Mouse (Mus musculus) CD4-positive helper T cell, adult 2 months (primary cell): ENCODE results near the gene Il21r.

Experiments
- DNase-seq: peaks from one replicate; pipeline ENCODE4 v3.0.0-alpha.2; 2012; ENCODE audit warnings: low read depth, missing footprints, low spot score

Il21r gene

GRCm38 (mm10) chr7:125600612-125601279 lies 2.5 kb upstream of the Il21r start:
- DNase-seq, result peak; percentile 52

GRCm38 (mm10) chr7:125601280-125601670 lies 2.0 kb upstream of the Il21r start:
- no peak for DNase-seq

DNA sequence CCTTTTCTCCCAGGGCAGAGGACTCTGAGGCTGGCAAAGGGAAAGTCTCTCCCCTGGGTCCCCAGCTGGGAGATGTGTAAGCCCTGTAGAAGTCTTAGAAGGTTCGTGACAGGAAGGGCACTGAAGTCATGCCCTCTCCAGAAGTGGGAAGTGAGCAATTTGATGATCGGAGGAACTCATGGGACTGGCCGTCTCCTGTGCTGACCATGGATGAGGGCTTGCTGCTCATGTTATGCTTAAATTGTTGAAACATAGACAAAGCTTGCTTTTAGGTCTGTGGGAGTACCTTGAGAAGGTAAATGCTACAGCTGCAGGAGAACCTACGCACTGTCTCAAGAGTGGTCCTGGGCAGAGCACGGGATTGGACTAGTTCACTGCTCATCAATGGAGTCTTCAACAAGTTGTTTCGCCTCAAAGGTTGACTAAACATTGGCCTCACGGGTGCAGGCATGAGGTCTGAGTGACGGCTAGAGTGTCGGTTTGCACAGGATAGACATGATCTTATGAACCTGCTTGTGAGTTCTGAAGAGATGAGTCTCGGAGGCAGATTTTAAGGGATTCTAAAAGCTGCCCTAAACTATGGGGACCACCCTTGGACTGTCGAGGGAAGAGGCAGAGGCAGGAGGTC lies 1.3 kb upstream of the Il21r start:
- DNase-seq, result no peak

DNA sequence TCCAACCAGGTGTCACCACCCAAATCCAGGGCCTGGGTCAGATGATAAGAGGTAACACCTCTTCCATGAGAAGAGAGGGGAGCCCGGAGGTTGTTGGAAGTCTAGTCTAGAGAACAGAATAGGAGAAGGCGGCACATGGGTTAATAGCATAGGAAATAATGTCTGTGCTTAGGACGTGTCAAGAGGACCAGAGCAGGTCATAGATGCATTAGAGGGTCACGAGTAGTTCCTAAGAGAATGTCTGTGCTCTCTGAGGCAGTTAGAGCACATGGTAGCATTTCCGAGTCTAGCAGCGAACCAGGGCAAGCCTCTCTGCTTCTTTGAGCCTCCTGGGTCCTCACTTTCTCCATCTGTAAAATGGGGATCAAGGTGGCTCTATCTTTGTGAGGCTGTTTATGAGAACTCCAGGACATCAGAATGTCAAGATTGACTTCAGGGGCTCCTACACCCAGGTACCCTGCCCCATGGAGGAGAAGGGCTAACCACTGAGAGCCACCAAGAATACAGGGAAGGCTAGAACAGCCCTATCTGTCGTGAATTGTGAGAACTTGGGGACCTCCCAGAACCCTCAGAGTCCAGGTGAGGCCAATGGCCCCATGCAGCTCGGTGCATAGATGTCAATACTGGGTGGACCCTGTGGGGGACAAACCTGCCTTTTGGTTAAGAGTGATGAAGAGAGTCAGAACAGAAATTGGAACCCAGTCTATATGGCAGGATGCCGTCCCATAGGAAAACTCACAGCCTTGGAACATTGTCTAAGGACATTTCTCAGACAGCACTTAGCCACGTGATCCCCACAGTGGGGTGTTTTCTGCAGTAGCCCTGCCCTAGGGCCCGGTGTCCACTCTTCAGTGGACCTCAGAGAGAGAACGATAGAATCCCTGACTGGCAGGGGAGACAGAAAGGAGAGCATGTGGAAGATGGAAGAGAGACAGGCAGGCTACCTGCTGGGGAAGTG lies 1.4 kb downstream of the Il21r start:
- no peak for DNase-seq

GRCm38 (mm10) chr7:125605725-125606139 lies 2.5 kb downstream of the Il21r start:
- peak; percentile 81 for DNase-seq

GRCm38 (mm10) chr7:125606265-125607164 lies 3.3 kb downstream of the Il21r start:
- no peak for DNase-seq

DNA sequence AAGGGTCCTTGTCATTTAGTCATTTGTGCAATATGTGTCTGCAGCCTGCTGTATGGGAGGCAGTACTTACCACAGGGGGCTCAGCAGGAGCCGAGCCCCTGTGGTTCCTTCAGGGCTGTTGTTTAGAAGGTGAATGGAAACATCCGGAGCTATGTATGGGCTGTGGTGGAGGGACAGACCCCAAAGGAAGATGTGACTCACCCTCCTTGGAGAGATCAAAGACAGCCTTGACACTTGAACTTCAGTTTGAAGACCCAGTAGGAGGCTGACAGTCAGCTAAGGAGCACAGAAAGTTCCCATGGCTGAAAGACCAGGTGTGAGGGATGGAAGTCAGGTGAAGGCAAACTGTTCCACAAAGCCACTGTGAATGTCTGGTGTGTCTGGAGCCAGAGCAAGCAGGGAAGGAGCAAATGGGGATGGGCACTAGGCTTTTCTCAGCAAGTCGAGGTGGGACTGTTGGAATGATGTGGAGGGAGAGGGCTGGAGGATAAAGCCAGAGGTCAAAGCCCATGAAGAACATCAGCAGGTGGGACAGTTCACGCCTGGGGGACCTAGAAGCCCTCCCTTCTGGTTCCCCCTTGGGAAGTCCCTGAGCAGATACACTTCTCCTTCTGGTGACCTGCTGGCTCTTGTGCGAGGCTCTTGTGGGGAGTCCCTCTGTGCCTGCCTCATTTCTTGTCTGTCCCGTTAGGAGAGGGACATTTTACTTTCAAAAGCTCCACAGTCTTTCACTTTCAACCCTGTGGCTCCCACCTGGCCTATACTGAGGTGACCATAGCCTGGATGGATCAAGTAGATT lies 4.4 kb downstream of the Il21r start:
- peak; percentile 85 for DNase-seq

GRCm38 (mm10) chr7:125608183-125608688 lies 5.0 kb downstream of the Il21r start:
- DNase-seq, result peak; percentile 45

- DNase-seq, result no peak
These were observed 10.3 kb downstream of the Il21r start for GRCm38 (mm10) chr7:125613579-125613978.

- no peak for DNase-seq
These were observed 12.2 kb downstream of the Il21r start for GRCm38 (mm10) chr7:125615453-125615852.

GRCm38 (mm10) chr7:125618016-125618415 lies 14.8 kb downstream of the Il21r start:
- no peak for DNase-seq

DNA sequence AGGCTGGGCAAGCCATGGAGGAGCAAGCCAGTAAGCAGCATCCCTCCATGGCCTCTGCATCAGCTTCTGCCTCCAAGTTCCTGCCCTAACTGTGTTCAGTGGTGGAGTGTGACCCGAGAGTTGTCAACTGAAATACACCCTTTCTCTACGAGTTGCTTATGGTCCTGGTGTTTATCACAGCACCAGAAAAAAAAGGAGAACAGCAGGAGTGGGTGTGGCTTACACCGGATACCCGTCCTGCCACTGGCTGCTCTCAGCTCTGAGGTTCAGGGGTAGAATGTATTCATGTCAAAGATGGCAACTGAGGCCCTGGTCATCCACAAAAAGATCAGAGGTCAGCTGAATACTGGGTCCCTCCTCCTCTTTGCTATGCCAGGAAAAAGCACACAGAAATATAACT lies 16.8 kb downstream of the Il21r start:
- DNase-seq, result no peak

DNA sequence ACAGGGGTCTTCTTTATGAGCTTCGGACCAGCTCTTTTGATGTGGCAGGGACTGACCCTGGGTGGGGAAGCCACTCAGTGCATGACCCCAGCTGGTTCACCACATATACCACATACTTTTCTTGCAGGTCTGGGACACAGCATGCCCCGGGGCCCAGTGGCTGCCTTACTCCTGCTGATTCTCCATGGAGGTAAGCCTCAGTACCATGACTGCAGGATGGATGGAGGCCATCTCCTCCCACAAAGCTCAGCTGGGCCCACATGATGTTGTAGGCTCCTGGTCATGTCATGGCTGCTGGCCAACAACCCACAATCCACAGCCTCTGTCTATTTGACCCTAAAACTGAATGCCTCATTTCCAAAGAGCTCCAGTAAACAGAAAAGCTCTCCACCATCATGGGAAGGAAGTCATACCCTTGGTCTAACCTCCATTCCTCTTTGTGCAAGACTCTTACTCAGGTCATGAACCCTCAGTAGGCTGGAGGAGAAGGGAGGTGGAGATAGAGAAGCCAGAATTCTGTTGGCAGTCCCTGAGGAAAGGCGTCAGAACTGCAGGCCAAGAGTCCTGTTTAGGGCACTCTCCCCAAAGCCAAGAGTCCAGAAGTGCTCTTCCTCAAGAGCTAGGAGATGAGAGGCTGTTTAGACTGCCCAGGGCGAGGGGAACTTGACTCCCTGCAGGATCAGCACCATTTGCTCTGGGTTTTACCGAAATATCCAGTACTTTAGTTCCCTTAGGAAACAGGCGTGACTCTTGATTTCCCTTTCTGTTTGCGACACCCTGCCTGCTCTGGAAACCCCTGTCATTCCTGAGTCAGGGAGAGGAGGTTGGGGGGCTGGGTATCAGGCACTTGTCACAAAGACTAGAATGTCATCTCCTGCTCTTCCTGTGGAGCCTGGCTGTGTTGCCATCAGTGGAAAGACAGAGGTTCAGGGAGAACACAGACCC lies 19.8 kb downstream of the Il21r start:
- DNase-seq, result no peak

DNA sequence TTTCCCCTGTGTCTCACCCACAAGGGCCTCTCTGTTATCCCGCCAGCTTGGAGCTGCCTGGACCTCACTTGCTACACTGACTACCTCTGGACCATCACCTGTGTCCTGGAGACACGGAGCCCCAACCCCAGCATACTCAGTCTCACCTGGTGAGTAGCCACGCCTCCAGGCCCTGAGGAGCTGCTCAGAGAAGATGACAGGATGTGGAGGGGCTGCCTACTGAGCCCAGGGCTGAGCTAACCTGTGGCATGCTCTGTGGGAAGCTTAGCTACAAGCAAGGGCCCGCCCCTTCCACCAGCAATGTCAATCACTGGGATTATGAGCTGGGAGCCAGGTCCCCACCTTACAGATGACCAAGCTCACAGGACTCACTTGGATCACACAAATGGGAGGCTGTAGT lies 22.0 kb downstream of the Il21r start:
- peak; percentile 45 for DNase-seq

DNA sequence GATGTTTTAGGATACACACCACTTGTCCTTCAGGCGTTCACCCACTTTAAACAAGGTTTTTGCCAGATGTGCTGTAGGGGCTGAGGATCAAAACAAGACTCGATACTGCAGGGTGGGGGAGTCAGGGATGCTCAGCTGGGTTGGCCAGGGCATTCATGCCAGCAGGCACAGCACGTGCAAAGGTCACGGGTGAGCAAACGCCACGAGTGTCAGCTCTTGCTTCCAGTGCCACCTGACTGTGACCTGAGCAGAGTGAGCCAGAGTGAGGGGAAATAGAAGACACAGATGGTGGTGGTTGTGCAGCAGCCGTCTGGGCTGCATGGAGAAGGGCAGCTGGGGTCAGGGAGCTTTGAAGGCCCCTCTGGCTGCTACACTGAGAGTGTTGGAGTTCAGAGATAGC lies 22.6 kb downstream of the Il21r start:
- no peak for DNase-seq

- DNase-seq, result peak; percentile 84
These were observed 27.1 kb downstream of the Il21r start for GRCm38 (mm10) chr7:125630317-125630716.

- DNase-seq, result no peak
These were observed 27.8 kb downstream of the Il21r start for GRCm38 (mm10) chr7:125630989-125631388.

- DNase-seq, result peak; percentile 36
These were observed 34.3 kb downstream of the Il21r start for GRCm38 (mm10) chr7:125637220-125638140.
